Mouse (Mus musculus): ENCODE results near the gene Htr3a. TPM values are rescaled to one million over a fixed set of nuclear protein-coding genes. Genes with fewer than 3 reads are reported as not detected.

Htr3a gene
- polyA plus RNA-seq (2015; fragmentation: Nextera tagmentation; extraction: Ambion mirVana) = 3.8 and 4.0 TPM in 2 replicates

DNA sequence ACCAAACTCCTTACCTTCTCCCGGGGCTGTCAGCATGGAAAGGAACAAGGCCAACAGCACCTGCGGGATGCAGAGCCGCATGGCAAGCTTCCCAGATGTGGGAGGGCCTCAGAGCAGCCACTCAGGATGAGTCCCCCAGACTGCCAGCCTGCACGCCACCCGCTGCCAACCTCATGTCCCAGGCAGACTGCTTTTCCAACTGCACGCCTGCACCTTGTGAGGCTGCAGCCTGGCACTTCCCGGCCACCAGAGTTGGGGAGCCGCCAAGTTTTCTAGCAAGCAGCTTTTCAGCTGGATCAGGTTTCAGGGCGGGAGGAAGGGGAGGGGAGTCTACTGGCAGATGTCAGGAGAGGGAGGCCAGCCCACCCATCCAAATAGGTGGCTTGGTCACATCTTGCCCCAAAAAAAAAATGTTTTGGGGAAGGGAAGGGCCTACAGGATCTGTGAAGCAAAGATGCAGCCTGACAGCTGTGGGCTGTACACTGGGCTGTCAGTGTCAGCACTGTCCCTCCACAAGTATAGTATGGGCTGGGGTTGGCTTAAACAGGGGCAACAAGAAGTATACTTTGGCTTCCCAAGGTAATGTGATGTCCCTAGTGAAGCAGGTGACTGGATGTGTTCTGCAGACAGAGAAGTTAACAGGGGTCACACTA lies at the start of gene Htr3a:
TSS of gene Htr3a (minus strand) at position 215 of the 653 bp plus-strand sequence.

Other genes starting within 250 kb of the Htr3a start
- gene Zbtb16, start 74.9 kb downstream of the Htr3a start, polyA plus RNA-seq (2015; fragmentation: Nextera tagmentation; extraction: Ambion mirVana) = 5.6 and 9.6 TPM in 2 replicates
- 0.24 and 0.90 TPM in 2 replicates for gene Htr3b, start 53.9 kb upstream of the Htr3a start, polyA plus RNA-seq (2015; fragmentation: Nextera tagmentation; extraction: Ambion mirVana)
- gene Usp28, start 74.3 kb upstream of the Htr3a start, polyA plus RNA-seq (2015; fragmentation: Nextera tagmentation; extraction: Ambion mirVana) = 13.9 and 16.6 TPM in 2 replicates
- gene Zw10, start 144.5 kb upstream of the Htr3a start, polyA plus RNA-seq (2015; fragmentation: Nextera tagmentation; extraction: Ambion mirVana) = 15.0 and 15.4 TPM in 2 replicates
- 2.3 and 3.0 TPM in 2 replicates for gene Tmprss5, start 170.2 kb upstream of the Htr3a start, polyA plus RNA-seq (2015; fragmentation: Nextera tagmentation; extraction: Ambion mirVana)